Mouse (Mus musculus) thymus, adult 2 months (tissue): ENCODE measurements at regions not wholly inside any gene's neighbourhood (a gene's known extent, or its start where the extent isn't known, plus 50 kb on each side); places are given as distances from the start of the nearest gene placed in this dataset.

Source experiments
- CTCF ChIP-seq: fragments of 200-500 bp; IDR thresholded peaks from 2 replicates; pipeline ENCODE4 v1.5.1; 2012; ENCODE audit warnings: mild to moderate bottlenecking, control low read depth, low read length, moderate library complexity, borderline replicate concordance; ENCODE audit not compliant: control insufficient read depth, poor library complexity, insufficient read depth; ENCODE audit errors: extremely low read depth
- POLR2A ChIP-seq: fragments of 200-500 bp; IDR thresholded peaks from 2 replicates; pipeline ENCODE4 v1.6.1; 2012; ENCODE audit warnings: mild to moderate bottlenecking, low read length, control low read depth, moderate library complexity; ENCODE audit not compliant: control insufficient read depth, poor library complexity, insufficient read depth; ENCODE audit errors: extremely low read depth

DNA sequence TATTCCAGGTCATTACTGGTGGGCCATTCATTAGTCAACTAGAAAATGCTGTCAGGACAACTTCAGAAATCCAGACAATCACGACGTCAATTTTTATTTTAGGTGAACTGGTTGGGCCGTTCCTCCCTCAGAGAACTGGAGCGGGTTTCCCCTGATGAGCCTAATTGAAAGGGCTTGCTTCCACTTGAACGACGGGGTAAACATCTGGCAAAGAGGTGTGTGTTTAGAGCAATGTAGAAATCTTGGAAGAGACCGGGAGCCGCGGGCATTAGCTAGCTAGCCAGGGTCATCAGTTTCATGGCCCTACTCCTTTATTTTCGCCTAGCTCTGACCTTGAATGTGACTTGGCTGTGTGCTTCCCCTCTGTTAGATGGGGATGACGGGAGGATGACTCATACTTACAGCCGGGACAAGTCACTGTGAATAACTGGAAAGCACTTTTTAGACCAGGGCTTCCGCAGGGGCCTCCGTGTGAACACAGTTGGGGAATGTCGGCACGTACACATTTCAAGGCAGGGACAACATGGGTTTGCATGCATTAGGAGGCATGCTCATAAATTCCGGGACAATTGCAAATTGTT is 92.6 kb upstream of the Nrbf2 start:
- TF ChIP-seq CTCF (no peak), POLR2A (no peak)
